Mouse (Mus musculus) heart, postnatal 0 days (tissue): ENCODE data around the gene Cntrl.

Experiments
- CTCF ChIP-seq: IDR thresholded peaks from 2 replicates; pipeline ENCODE4 v1.5.1; 2016; ENCODE audit warnings: antibody characterized with exemption, control low read depth, low read depth
- EP300 ChIP-seq: IDR thresholded peaks from 2 replicates; pipeline ENCODE4 v1.6.1; 2016; ENCODE audit warnings: antibody characterized with exemption, low read depth

GRCm38 (mm10) chr2:35151303-35151882, 42.1 kb downstream of the Cntrl start:
- no peak for TF ChIP-seq CTCF
- no peak for TF ChIP-seq EP300
